Mouse (Mus musculus) telencephalon, adult 2 months (tissue): Measurements from ENCODE around the gene Zp3r.
"Not testable (repeated sequence)": the region's sequence is repeated elsewhere in the genome, so short reads cannot be mapped to it uniquely, and the experiment has no call there.

Experiments
- DNase-seq: peaks from one replicate; pipeline ENCODE4 v3.0.0-alpha.2; 2011; ENCODE audit warnings: low read depth, low spot score

The Zp3r gene

GRCm38 (mm10) chr1:130629521-130629920 is at the start of gene Zp3r:
Gene Zp3r, minus strand, starts transcription at chr1:130629621.
- DNase-seq, result no peak

GRCm38 (mm10) chr1:130678551-130678950 is 49.1 kb upstream of the Zp3r start:
- no peak for DNase-seq

- not testable (repeated sequence) for DNase-seq
These were observed 34.2 kb upstream of the Zp3r start for GRCm38 (mm10) chr1:130663576-130663975.

- no peak for DNase-seq
These were observed 32.0 kb upstream of the Zp3r start, which contains the start of gene C4bp for GRCm38 (mm10) chr1:130661454-130661853. Gene C4bp, minus strand, starts transcription at chr1:130661632.

GRCm38 (mm10) chr1:130659641-130660040 is 30.2 kb upstream of the Zp3r start:
- DNase-seq, result not testable (repeated sequence)

- DNase-seq, result no peak
These were observed 14.7 kb upstream of the Zp3r start for GRCm38 (mm10) chr1:130644103-130644502.

- no peak for DNase-seq
These were observed 11.5 kb upstream of the Zp3r start for GRCm38 (mm10) chr1:130640967-130641366.

GRCm38 (mm10) chr1:130633761-130634410 is 4.5 kb upstream of the Zp3r start:
- DNase-seq, result peak; percentile 9

- no peak for DNase-seq
These were observed 3.9 kb upstream of the Zp3r start for GRCm38 (mm10) chr1:130633316-130633715.

- DNase-seq, result no peak
These were observed 33.1 kb downstream of the Zp3r start for GRCm38 (mm10) chr1:130596291-130596690.

GRCm38 (mm10) chr1:130588659-130589058 is 40.8 kb downstream of the Zp3r start:
- DNase-seq, result no peak

GRCm38 (mm10) chr1:130576389-130576788 is 53.0 kb downstream of the Zp3r start:
- DNase-seq, result peak; percentile 59

GRCm38 (mm10) chr1:130575962-130576361 is 53.5 kb downstream of the Zp3r start:
- DNase-seq, result peak; percentile 40

GRCm38 (mm10) chr1:130551407-130552249 is 77.8 kb downstream of the Zp3r start:
- DNase-seq, result no peak

- DNase-seq, result no peak
These were observed 78.9 kb downstream of the Zp3r start for GRCm38 (mm10) chr1:130550242-130551167.

GRCm38 (mm10) chr1:130549698-130550097 is 79.7 kb downstream of the Zp3r start:
- no peak for DNase-seq

GRCm38 (mm10) chr1:130549160-130549559 is 80.3 kb downstream of the Zp3r start:
- no peak for DNase-seq

- no peak for DNase-seq
These were observed 81.6 kb downstream of the Zp3r start for GRCm38 (mm10) chr1:130547674-130548429.
